Mouse (Mus musculus): Measurements from ENCODE around the gene Rab5if. TPM values are rescaled to one million over a fixed set of nuclear protein-coding genes. Genes with fewer than 3 reads are reported as not detected.
"Not testable (repeated sequence)": the region's sequence is repeated elsewhere in the genome, so short reads cannot be mapped to it uniquely, and the experiment has no call there.

Gene Rab5if
- 127 and 129 TPM in 2 replicates for polyA plus RNA-seq (2012; rRNA removed)

GRCm38 (mm10) chr2:156862772-156863486 lies at the start of gene Rab5if:
TSS of gene Rab5if (plus strand) at chr2:156863128.
- Histone ChIP-seq H3K36me3 (ENCODE audit: control insufficient read depth, insufficient read depth, low read length) (no peaks in the 10 kb centered on the region; the same call in 1 of the 2 replicates), H3K27ac (ENCODE audit: insufficient read depth, low read depth, low read length) (peak within 1 kb of the TSS; percentile 82), H3K4me3 (ENCODE audit: insufficient read depth, low read depth, low read length) (peak within 1 kb of the TSS; percentile 81), H3K27me3 (replicated peaks; ENCODE audit: control insufficient read depth, insufficient read depth, low read length) (no peaks in the 10 kb centered on the region), H3K4me1 (ENCODE audit: control insufficient read depth, insufficient read depth, low read length) (peaks cover 3% of the 10 kb centered on the region; the same call in 1 of the 2 replicates)
- DNase-seq = peak; percentile 98
- TF ChIP-seq CTCF (conservative IDR thresholded peaks at IDR 0.05; ENCODE audit: insufficient read depth, insufficient read length, low read depth, low read length) = peak; percentile 53
- TF ChIP-seq POLR2A (IDR thresholded peaks at IDR 0.05; ENCODE audit: low read depth, low read length) = peak; percentile 31
- WGBS = under 1% methylated on average over 98 of the region's 98 CpGs

DNA sequence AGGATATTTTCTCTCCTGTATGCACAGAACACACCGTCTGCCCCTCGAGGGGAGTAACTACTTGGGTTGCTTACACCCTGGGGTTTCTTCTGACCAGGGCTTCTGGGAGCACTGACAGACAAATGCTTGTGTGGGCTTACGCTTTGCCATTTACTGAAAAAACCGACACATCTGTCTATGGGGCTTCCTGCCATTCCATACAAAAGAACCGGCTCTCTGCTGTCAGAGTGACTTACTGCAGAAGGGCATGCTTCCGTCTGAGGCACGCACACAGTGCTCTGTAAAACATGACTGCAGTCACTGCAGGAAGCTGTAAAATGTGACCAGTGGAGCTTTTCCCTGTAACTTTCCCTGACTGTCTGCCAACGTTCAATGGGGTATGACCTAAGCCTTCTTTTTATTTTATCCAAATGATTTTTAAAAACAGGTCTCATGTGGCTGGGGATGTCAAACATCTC lies 48.6 kb upstream of the Rab5if start:
- WGBS = 15% methylated on average over 8 of the region's 8 CpGs
- peak; percentile 78 for DNase-seq
- no peak for TF ChIP-seq POLR2A (IDR thresholded peaks at IDR 0.05; ENCODE audit: low read depth, low read length)
- TF ChIP-seq CTCF (conservative IDR thresholded peaks at IDR 0.05; ENCODE audit: insufficient read depth, insufficient read length, low read depth, low read length) = no peak
- H3K27me3 ChIP-seq (replicated peaks; ENCODE audit: control insufficient read depth, insufficient read depth, low read length) = no peaks in the 10 kb centered on the region
- H3K36me3 ChIP-seq (ENCODE audit: control insufficient read depth, insufficient read depth, low read length) = no peaks in the 10 kb centered on the region
- peak overlapping the region; percentile 71 for H3K27ac ChIP-seq (ENCODE audit: insufficient read depth, low read depth, low read length)
- no peak overlapping the region for H3K4me3 ChIP-seq (ENCODE audit: insufficient read depth, low read depth, low read length)
- H3K4me1 ChIP-seq (ENCODE audit: control insufficient read depth, insufficient read depth, low read length) = no peaks in the 10 kb centered on the region; the same call in 1 of the 2 replicates

DNA sequence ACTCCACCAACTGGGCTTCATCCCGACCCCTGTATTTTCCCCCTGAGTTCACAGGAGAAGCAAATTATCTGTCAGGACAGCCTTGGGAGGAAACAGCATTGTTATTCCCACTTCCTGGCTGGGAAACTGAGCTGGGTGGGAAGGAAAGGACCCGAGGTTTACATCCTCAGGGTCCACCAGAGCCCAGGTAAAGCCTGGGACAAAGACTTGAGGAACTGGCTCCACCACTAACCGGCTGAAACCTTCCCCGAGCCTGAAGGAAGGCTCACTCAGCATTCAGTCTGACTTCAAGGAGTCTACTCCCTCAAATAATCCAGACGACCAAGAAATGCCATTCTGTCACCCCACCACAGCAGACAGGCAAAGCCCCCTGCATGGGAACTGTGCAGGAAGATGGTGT lies 48.0 kb upstream of the Rab5if start:
- H3K27me3 ChIP-seq (replicated peaks; ENCODE audit: control insufficient read depth, insufficient read depth, low read length) = no peaks in the 10 kb centered on the region
- H3K4me3 ChIP-seq (ENCODE audit: insufficient read depth, low read depth, low read length) = no peak overlapping the region
- WGBS = 16% methylated on average over 5 of the region's 5 CpGs
- H3K4me1 ChIP-seq (ENCODE audit: control insufficient read depth, insufficient read depth, low read length) = no peaks in the 10 kb centered on the region; the same call in 1 of the 2 replicates
- TF ChIP-seq CTCF (conservative IDR thresholded peaks at IDR 0.05; ENCODE audit: insufficient read depth, insufficient read length, low read depth, low read length) (no peak), POLR2A (IDR thresholded peaks at IDR 0.05; ENCODE audit: low read depth, low read length) (no peak)
- H3K27ac ChIP-seq (ENCODE audit: insufficient read depth, low read depth, low read length) = peak overlapping the region; percentile 71
- DNase-seq = no peak
- no peaks in the 10 kb centered on the region for H3K36me3 ChIP-seq (ENCODE audit: control insufficient read depth, insufficient read depth, low read length)

- DNase-seq = no peak
- 59% methylated on average over 3 of the region's 3 CpGs for WGBS
- Histone ChIP-seq H3K4me3 (ENCODE audit: insufficient read depth, low read depth, low read length) (no peak overlapping the region), H3K27ac (ENCODE audit: insufficient read depth, low read depth, low read length) (no peak overlapping the region), H3K36me3 (ENCODE audit: control insufficient read depth, insufficient read depth, low read length) (no peaks in the 10 kb centered on the region), H3K4me1 (ENCODE audit: control insufficient read depth, insufficient read depth, low read length) (no peaks in the 10 kb centered on the region; the same call in 1 of the 2 replicates), H3K27me3 (replicated peaks; ENCODE audit: control insufficient read depth, insufficient read depth, low read length) (no peaks in the 10 kb centered on the region)
- TF ChIP-seq POLR2A (IDR thresholded peaks at IDR 0.05; ENCODE audit: low read depth, low read length) (no peak), CTCF (conservative IDR thresholded peaks at IDR 0.05; ENCODE audit: insufficient read depth, insufficient read length, low read depth, low read length) (no peak)
Observed at GRCm38 (mm10) chr2:156815412-156815811, 47.5 kb upstream of the Rab5if start.

- no peak for TF ChIP-seq POLR2A (IDR thresholded peaks at IDR 0.05; ENCODE audit: low read depth, low read length)
- TF ChIP-seq CTCF (conservative IDR thresholded peaks at IDR 0.05; ENCODE audit: insufficient read depth, insufficient read length, low read depth, low read length) = no peak
- Histone ChIP-seq H3K27me3 (replicated peaks; ENCODE audit: control insufficient read depth, insufficient read depth, low read length) (no peaks in the 10 kb centered on the region), H3K27ac (ENCODE audit: insufficient read depth, low read depth, low read length) (no peak overlapping the region), H3K36me3 (ENCODE audit: control insufficient read depth, insufficient read depth, low read length) (no peaks in the 10 kb centered on the region), H3K4me1 (ENCODE audit: control insufficient read depth, insufficient read depth, low read length) (no peaks in the 10 kb centered on the region; the same call in 1 of the 2 replicates), H3K4me3 (ENCODE audit: insufficient read depth, low read depth, low read length) (no peak overlapping the region)
- 85% methylated on average over 1 of the region's 1 CpGs for whole genome bisulfite sequencing
- DNase-seq = no peak
Observed at GRCm38 (mm10) chr2:156816116-156816515, 46.8 kb upstream of the Rab5if start.

- 86% methylated on average over 6 of the region's 6 CpGs for WGBS
- not testable (repeated sequence) for DNase-seq; H3K27ac ChIP-seq (ENCODE audit: insufficient read depth, low read depth, low read length); H3K4me1 ChIP-seq (ENCODE audit: control insufficient read depth, insufficient read depth, low read length); H3K4me3 ChIP-seq (ENCODE audit: insufficient read depth, low read depth, low read length); H3K27me3 ChIP-seq (replicated peaks; ENCODE audit: control insufficient read depth, insufficient read depth, low read length); H3K36me3 ChIP-seq (ENCODE audit: control insufficient read depth, insufficient read depth, low read length)
Observed at GRCm38 (mm10) chr2:156825128-156825527, 37.8 kb upstream of the Rab5if start.

DNA sequence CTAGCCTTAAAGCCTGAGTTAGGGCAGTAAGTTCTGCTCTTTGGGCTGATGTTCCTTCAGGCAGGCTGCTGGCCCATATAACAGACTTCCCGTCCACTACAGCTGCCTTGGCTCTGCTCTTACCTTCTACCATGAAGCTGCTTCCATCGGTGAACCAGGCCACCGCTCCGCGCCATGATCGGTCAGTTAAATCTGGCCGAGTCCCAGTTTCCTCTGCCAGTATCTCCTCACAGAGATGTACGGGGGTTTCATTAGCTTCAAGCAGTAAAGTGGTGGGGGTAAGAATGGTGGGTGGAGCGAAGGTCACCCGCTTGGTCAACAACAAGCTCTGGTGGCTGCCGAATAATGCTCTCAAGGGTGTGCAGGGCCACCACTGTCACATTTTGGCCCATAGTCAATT lies 28.6 kb upstream of the Rab5if start:
- DNase-seq = no peak
- Histone ChIP-seq H3K27me3 (replicated peaks; ENCODE audit: control insufficient read depth, insufficient read depth, low read length) (no peaks in the 10 kb centered on the region), H3K4me1 (ENCODE audit: control insufficient read depth, insufficient read depth, low read length) (no peaks in the 10 kb centered on the region), H3K4me3 (ENCODE audit: insufficient read depth, low read depth, low read length) (no peak overlapping the region), H3K36me3 (ENCODE audit: control insufficient read depth, insufficient read depth, low read length) (no peaks in the 10 kb centered on the region), H3K27ac (ENCODE audit: insufficient read depth, low read depth, low read length) (no peak overlapping the region)
- TF ChIP-seq POLR2A (IDR thresholded peaks at IDR 0.05; ENCODE audit: low read depth, low read length) = no peak
- no peak for TF ChIP-seq CTCF (conservative IDR thresholded peaks at IDR 0.05; ENCODE audit: insufficient read depth, insufficient read length, low read depth, low read length)
- 96% methylated on average over 11 of the region's 11 CpGs for WGBS
